Mouse (Mus musculus): ENCODE measurements at regions not wholly inside any gene's neighbourhood (a gene's known extent, or its start where the extent isn't known, plus 50 kb on each side); places are given as distances from the start of the nearest gene placed in this dataset.
A peak's percentile ranks its signal among the peaks of the same experiment; 100 is the strongest.

DNA sequence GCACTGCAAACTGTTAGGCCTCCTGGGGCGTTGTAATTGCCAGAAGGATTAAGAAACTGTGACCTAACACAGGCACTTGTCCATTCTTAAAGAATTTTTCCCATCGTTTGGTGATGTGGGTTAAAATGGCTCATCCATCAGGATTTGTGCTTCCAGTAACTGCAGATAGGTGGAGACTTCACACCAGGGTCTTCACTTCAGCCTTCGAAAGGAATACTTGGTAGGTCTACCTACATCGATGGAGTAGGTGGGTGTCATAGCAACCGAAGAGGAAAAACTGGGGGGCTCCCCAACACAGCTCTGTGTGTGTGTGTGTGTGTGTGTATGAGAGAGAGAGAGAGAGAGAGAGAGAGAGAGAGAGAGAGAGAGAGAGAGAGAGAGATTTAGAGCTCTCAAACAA, 126.3 kb upstream of the Zfp706 start:
- DNase-seq (ENCODE audit: low spot score): peak; percentile 10

DNA sequence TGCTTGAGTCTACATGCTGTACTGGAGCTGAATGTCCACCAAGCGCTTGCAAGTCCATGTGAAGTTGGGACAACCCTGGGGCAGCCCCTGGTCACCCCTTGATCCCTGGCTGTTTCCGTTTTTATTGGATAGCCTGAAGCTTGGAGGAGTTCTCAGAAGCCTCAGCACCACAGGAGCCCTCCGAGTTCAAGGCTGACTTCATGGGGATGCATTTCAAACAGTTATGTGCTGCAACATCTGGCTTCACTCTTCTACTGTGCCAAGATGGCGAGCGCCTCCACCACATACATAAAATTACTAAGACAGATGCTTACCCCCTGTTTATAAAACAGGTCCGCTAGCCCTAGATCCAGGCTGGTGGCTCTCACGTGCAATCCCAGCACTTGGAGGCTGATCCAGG, 120.1 kb upstream of the Zfp706 start:
- Histone ChIP-seq H3K4me3 (no peak overlapping the region), H3K36me3 (no peaks in the 10 kb centered on the region), H3K27me3 (ENCODE audit: insufficient read depth, poor library complexity, severe bottlenecking) (no peaks in the 10 kb centered on the region), H3K27ac (no peak overlapping the region), H3K9me3 (no peaks in the 10 kb centered on the region), H3K4me1 (replicated peaks) (no peaks in the 10 kb centered on the region)
- DNase-seq (ENCODE audit: low spot score): no peak
- WGBS: 74% methylated on average over 7 of the region's 7 CpGs

More for the DNA sequence above, 126.3 kb upstream of the Zfp706 start:
- Histone ChIP-seq H3K36me3 (no peaks in the 10 kb centered on the region), H3K27ac (no peak overlapping the region), H3K9me3 (no peaks in the 10 kb centered on the region), H3K4me1 (replicated peaks) (peaks cover 39% of the 10 kb centered on the region), H3K27me3 (ENCODE audit: insufficient read depth, poor library complexity, severe bottlenecking) (no peaks in the 10 kb centered on the region), H3K4me3 (no peak overlapping the region)
- 43% methylated on average over 5 of the region's 5 CpGs for WGBS

- H3K9me3 ChIP-seq: no peaks in the 10 kb centered on the region
- no peak for DNase-seq (ENCODE audit: low spot score)
- H3K4me1 ChIP-seq (replicated peaks): no peaks in the 10 kb centered on the region
- WGBS: 90% methylated on average over 4 of the region's 4 CpGs
- no peak overlapping the region for H3K27ac ChIP-seq
- no peaks in the 10 kb centered on the region for H3K27me3 ChIP-seq (ENCODE audit: insufficient read depth, poor library complexity, severe bottlenecking)
- no peaks in the 10 kb centered on the region for H3K36me3 ChIP-seq
- no peak overlapping the region for H3K4me3 ChIP-seq
Measured at GRCm38 (mm10) chr15:37127170-37127569, 119.6 kb upstream of the Zfp706 start.

GRCm38 (mm10) chr15:37125823-37126222, 118.2 kb upstream of the Zfp706 start:
- H3K4me1 ChIP-seq (replicated peaks): no peaks in the 10 kb centered on the region
- no peak overlapping the region for H3K4me3 ChIP-seq
- no peaks in the 10 kb centered on the region for H3K36me3 ChIP-seq
- no peaks in the 10 kb centered on the region for H3K27me3 ChIP-seq (ENCODE audit: insufficient read depth, poor library complexity, severe bottlenecking)
- H3K27ac ChIP-seq: no peak overlapping the region
- DNase-seq (ENCODE audit: low spot score): no peak
- WGBS: 76% methylated on average over 4 of the region's 4 CpGs
- H3K9me3 ChIP-seq: no peaks in the 10 kb centered on the region

GRCm38 (mm10) chr15:37124951-37125350, 117.4 kb upstream of the Zfp706 start:
- Histone ChIP-seq H3K36me3 (no peaks in the 10 kb centered on the region), H3K4me3 (no peak overlapping the region), H3K9me3 (no peaks in the 10 kb centered on the region), H3K4me1 (replicated peaks) (no peaks in the 10 kb centered on the region), H3K27ac (no peak overlapping the region), H3K27me3 (ENCODE audit: insufficient read depth, poor library complexity, severe bottlenecking) (no peaks in the 10 kb centered on the region)
- WGBS: 90% methylated on average over 2 of the region's 2 CpGs
- no peak for DNase-seq (ENCODE audit: low spot score)

- no peaks in the 10 kb centered on the region for H3K9me3 ChIP-seq
- H3K4me3 ChIP-seq: no peak overlapping the region
- no peaks in the 10 kb centered on the region for H3K4me1 ChIP-seq (replicated peaks)
- no peak for DNase-seq (ENCODE audit: low spot score)
- H3K27ac ChIP-seq: no peak overlapping the region
- no peaks in the 10 kb centered on the region for H3K36me3 ChIP-seq
- no peaks in the 10 kb centered on the region for H3K27me3 ChIP-seq (ENCODE audit: insufficient read depth, poor library complexity, severe bottlenecking)
- WGBS: 87% methylated on average over 7 of the region's 7 CpGs
Measured at GRCm38 (mm10) chr15:37124299-37124698, 116.7 kb upstream of the Zfp706 start.

- Histone ChIP-seq H3K4me1 (replicated peaks) (no peaks in the 10 kb centered on the region), H3K36me3 (no peaks in the 10 kb centered on the region), H3K9me3 (no peaks in the 10 kb centered on the region), H3K27ac (no peak overlapping the region), H3K27me3 (ENCODE audit: insufficient read depth, poor library complexity, severe bottlenecking) (no peaks in the 10 kb centered on the region), H3K4me3 (no peak overlapping the region)
- DNase-seq (ENCODE audit: low spot score): peak; percentile 83
- WGBS: 21% methylated on average over 6 of the region's 6 CpGs
Measured at GRCm38 (mm10) chr15:37120381-37120780, 112.8 kb upstream of the Zfp706 start.

GRCm38 (mm10) chr15:37114119-37114518, 106.5 kb upstream of the Zfp706 start:
- 18% methylated on average over 8 of the region's 8 CpGs for WGBS
- Histone ChIP-seq H3K4me3 (no peak overlapping the region), H3K9me3 (peaks cover 9% of the 10 kb centered on the region; the same call in 1 of the 2 replicates), H3K4me1 (replicated peaks) (no peaks in the 10 kb centered on the region), H3K27ac (no peak overlapping the region), H3K36me3 (no peaks in the 10 kb centered on the region), H3K27me3 (ENCODE audit: insufficient read depth, poor library complexity, severe bottlenecking) (no peaks in the 10 kb centered on the region)
- DNase-seq (ENCODE audit: low spot score): peak; percentile 80

DNA sequence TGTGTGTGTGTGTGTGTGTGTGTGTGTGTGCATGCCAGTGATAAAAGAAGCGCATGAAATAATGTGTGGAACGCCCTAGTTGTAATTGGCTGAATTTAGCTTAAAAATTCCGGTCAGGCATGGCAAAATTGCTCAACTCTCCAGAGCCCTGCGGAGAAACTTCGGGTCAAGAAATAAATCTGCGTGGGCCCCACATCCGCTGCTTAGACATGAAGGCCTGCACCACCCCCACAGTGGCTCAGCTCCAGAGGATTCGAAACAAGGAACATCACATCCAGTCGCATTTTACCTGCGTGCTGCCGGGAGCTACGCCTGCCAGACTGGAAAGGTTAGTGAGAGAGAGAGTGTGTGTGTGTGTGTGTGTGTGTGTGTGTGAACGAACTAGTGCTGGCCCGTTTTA, 102.9 kb upstream of the Zfp706 start:
- H3K27me3 ChIP-seq (ENCODE audit: insufficient read depth, poor library complexity, severe bottlenecking): no peaks in the 10 kb centered on the region
- H3K4me3 ChIP-seq: no peak overlapping the region
- no peak overlapping the region for H3K27ac ChIP-seq
- H3K4me1 ChIP-seq (replicated peaks): no peaks in the 10 kb centered on the region
- no peaks in the 10 kb centered on the region for H3K36me3 ChIP-seq
- peaks cover 9% of the 10 kb centered on the region; the same call in 1 of the 2 replicates for H3K9me3 ChIP-seq
- WGBS: 96% methylated on average over 14 of the region's 14 CpGs
- no peak for DNase-seq (ENCODE audit: low spot score)

- no peak overlapping the region for H3K4me3 ChIP-seq
- 74% methylated on average over 2 of the region's 2 CpGs for WGBS
- H3K27me3 ChIP-seq (ENCODE audit: insufficient read depth, poor library complexity, severe bottlenecking): no peaks in the 10 kb centered on the region
- no peaks in the 10 kb centered on the region for H3K9me3 ChIP-seq
- no peak overlapping the region for H3K27ac ChIP-seq
- no peaks in the 10 kb centered on the region for H3K36me3 ChIP-seq
- no peak for DNase-seq (ENCODE audit: low spot score)
- H3K4me1 ChIP-seq (replicated peaks): peaks cover 5% of the 10 kb centered on the region; the same call in 1 of the 2 replicates
Measured at GRCm38 (mm10) chr15:37102035-37102555, 94.5 kb upstream of the Zfp706 start.

GRCm38 (mm10) chr15:37101419-37101818, 93.8 kb upstream of the Zfp706 start:
- peaks cover 5% of the 10 kb centered on the region; the same call in 1 of the 2 replicates for H3K4me1 ChIP-seq (replicated peaks)
- no peaks in the 10 kb centered on the region for H3K36me3 ChIP-seq
- no peak overlapping the region for H3K4me3 ChIP-seq
- H3K27ac ChIP-seq: no peak overlapping the region
- WGBS: 77% methylated on average over 1 of the region's 1 CpGs
- H3K27me3 ChIP-seq (ENCODE audit: insufficient read depth, poor library complexity, severe bottlenecking): no peaks in the 10 kb centered on the region
- H3K9me3 ChIP-seq: no peaks in the 10 kb centered on the region
- DNase-seq (ENCODE audit: low spot score): no peak

DNA sequence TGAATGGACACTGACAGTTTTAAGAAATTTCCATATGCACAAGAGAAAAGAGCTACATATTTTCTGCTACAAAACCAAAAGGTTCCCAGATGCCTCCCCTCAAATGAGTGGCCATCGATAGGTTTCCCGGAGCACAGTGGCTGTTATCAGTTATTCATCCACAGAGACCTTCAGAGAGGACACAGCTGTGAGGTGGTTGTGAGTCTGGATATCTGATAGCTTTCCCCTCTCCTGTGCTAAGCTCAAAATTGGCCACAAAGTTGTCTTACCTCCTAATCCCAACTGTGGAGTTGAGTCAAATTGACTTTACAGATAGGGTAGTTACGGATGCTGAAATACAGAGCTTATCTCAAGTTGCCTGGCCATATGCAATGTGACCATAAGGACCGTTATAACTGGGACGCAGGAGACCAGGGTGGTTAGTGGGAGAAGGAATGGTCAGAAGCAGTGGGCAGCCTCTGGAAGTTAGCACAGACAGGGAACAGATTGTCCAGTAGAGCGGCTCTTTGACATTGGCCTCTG, 93.3 kb upstream of the Zfp706 start:
- Histone ChIP-seq H3K4me3 (no peak overlapping the region), H3K4me1 (replicated peaks) (peaks cover 5% of the 10 kb centered on the region; the same call in 1 of the 2 replicates), H3K36me3 (no peaks in the 10 kb centered on the region), H3K9me3 (no peaks in the 10 kb centered on the region), H3K27ac (no peak overlapping the region), H3K27me3 (ENCODE audit: insufficient read depth, poor library complexity, severe bottlenecking) (no peaks in the 10 kb centered on the region)
- 90% methylated on average over 6 of the region's 6 CpGs for WGBS
- no peak for DNase-seq (ENCODE audit: low spot score)

- WGBS: 46% methylated on average over 17 of the region's 17 CpGs
Measured at GRCm38 (mm10) chr15:37099927-37100766, 92.6 kb upstream of the Zfp706 start.

More at GRCm38 (mm10) chr15:37099927-37100766, 92.6 kb upstream of the Zfp706 start:
- no peaks in the 10 kb centered on the region for H3K9me3 ChIP-seq
- peak overlapping the region; percentile 39 for H3K4me3 ChIP-seq
- H3K27ac ChIP-seq: no peak overlapping the region; the same call in 1 of the 2 replicates
- peak; percentile 52 for DNase-seq (ENCODE audit: low spot score)
- H3K27me3 ChIP-seq (ENCODE audit: insufficient read depth, poor library complexity, severe bottlenecking): no peaks in the 10 kb centered on the region
- H3K4me1 ChIP-seq (replicated peaks): peaks cover 5% of the 10 kb centered on the region; the same call in 1 of the 2 replicates
- H3K36me3 ChIP-seq: no peaks in the 10 kb centered on the region

Data from hindbrain, embryonic 10.5 days (tissue).